Mouse (Mus musculus): ENCODE data around the gene Hnrnpab. TPM values are rescaled to one million over a fixed set of nuclear protein-coding genes. Genes with fewer than 3 reads are reported as not detected.

Gene Hnrnpab
- polyA plus RNA-seq, 1 experiment from 2014 or later, result 369 TPM

GRCm38 (mm10) chr11:51584057-51584430 is 22.6 kb downstream of the Hnrnpab start:
- no peaks in the 10 kb centered on the region for H3K9me3 ChIP-seq (ENCODE audit: control insufficient read depth, low read length)
- H3K9ac ChIP-seq (ENCODE audit: low read length), result peak overlapping the region; percentile 89
- H3K27ac ChIP-seq (replicated peaks in 1 of 2; ENCODE audit: control insufficient read depth in 1 of 2, insufficient read depth in 1 of 2, low read depth in 2 of 2, low read length in 2 of 2), result peak overlapping the region; percentile 89
- 17% methylated on average over 9 of the region's 9 CpGs for WGBS
- H3K27me3 ChIP-seq (ENCODE audit: control insufficient read depth, insufficient read depth, low read length), result no peaks in the 10 kb centered on the region
- H3K4me1 ChIP-seq (ENCODE audit: control insufficient read depth in 2 of 2, insufficient read depth in 2 of 2, low read length in 2 of 2), result peaks cover 8 to 22% of the 10 kb centered on the region in 2 experiments
- H3K4me3 ChIP-seq (ENCODE audit: control insufficient read depth in 1 of 2, insufficient read depth in 1 of 2, low read depth in 1 of 2, low read length in 2 of 2), result peak overlapping the region; percentile 70 to 71
- H3K36me3 ChIP-seq (ENCODE audit: control insufficient read depth, insufficient read depth, low read length), result peaks cover 34% of the 10 kb centered on the region
- ATAC-seq (ENCODE audit: insufficient number of reproducible peaks, insufficient read depth, low FRiP score, low read depth), result peak; percentile 3; the same call in 1 of the 2 replicates
- H3K4me2 ChIP-seq (ENCODE audit: low read length), result peak overlapping the region; percentile 89

- Histone ChIP-seq H3K27me3 (ENCODE audit: control insufficient read depth, insufficient read depth, low read length) (no peaks in the 10 kb centered on the region), H3K4me2 (ENCODE audit: low read length) (no peak overlapping the region), H3K36me3 (ENCODE audit: control insufficient read depth, insufficient read depth, low read length) (peaks cover 21% of the 10 kb centered on the region), H3K4me3 (ENCODE audit: control insufficient read depth in 1 of 2, insufficient read depth in 1 of 2, low read depth in 1 of 2, low read length in 2 of 2) (no peak overlapping the region), H3K4me1 (ENCODE audit: control insufficient read depth in 2 of 2, insufficient read depth in 2 of 2, low read length in 2 of 2) (peaks cover 8 to 22% of the 10 kb centered on the region in 2 experiments), H3K27ac (replicated peaks in 1 of 2; ENCODE audit: control insufficient read depth in 1 of 2, insufficient read depth in 1 of 2, low read depth in 2 of 2, low read length in 2 of 2) (no peak overlapping the region), H3K9ac (ENCODE audit: low read length) (no peak overlapping the region), H3K9me3 (ENCODE audit: control insufficient read depth, low read length) (no peaks in the 10 kb centered on the region)
- ATAC-seq (ENCODE audit: insufficient number of reproducible peaks, insufficient read depth, low FRiP score, low read depth), result no peak
- WGBS, result 22% methylated on average over 8 of the region's 8 CpGs
Observed at GRCm38 (mm10) chr11:51582713-51583112, 23.9 kb downstream of the Hnrnpab start.

DNA sequence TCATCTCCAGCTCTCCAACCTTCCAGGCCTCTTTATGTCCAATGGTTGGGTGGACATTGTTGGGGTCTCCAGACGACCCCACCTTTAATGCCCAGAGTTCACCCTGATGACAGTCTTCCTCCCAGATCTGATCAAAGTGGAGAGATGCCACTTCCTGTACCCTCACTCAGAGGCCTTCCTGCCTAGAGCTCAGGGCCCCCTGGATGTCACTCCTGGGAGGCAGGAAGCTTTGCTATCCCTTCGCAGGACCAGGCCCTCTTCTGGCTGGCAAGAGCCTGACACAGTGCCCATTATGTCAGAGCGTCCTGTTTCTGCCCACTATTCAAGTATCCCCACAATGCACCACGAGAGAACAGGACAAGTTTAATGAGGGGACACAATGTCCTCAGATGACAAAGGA is 27.6 kb downstream of the Hnrnpab start:
- ATAC-seq (ENCODE audit: insufficient number of reproducible peaks, insufficient read depth, low FRiP score, low read depth), result no peak
- Histone ChIP-seq H3K4me2 (ENCODE audit: low read length) (no peak overlapping the region), H3K9ac (ENCODE audit: low read length) (no peak overlapping the region), H3K36me3 (ENCODE audit: control insufficient read depth, insufficient read depth, low read length) (no peaks in the 10 kb centered on the region), H3K27ac (replicated peaks in 1 of 2; ENCODE audit: control insufficient read depth in 1 of 2, insufficient read depth in 1 of 2, low read depth in 2 of 2, low read length in 2 of 2) (no peak overlapping the region), H3K9me3 (ENCODE audit: control insufficient read depth, low read length) (no peaks in the 10 kb centered on the region), H3K27me3 (ENCODE audit: control insufficient read depth, insufficient read depth, low read length) (no peaks in the 10 kb centered on the region), H3K4me1 (ENCODE audit: control insufficient read depth in 2 of 2, insufficient read depth in 2 of 2, low read length in 2 of 2) (peaks cover 5 to 11% of the 10 kb centered on the region in 2 experiments; a peak in 3 of 4 replicates), H3K4me3 (ENCODE audit: control insufficient read depth in 1 of 2, insufficient read depth in 1 of 2, low read depth in 1 of 2, low read length in 2 of 2) (no peak overlapping the region)
- 58% methylated on average over 4 of the region's 4 CpGs for WGBS

- Histone ChIP-seq H3K9me3 (ENCODE audit: control insufficient read depth, low read length) (no peaks in the 10 kb centered on the region), H3K4me2 (ENCODE audit: low read length) (no peak overlapping the region), H3K4me3 (ENCODE audit: control insufficient read depth in 1 of 2, insufficient read depth in 1 of 2, low read depth in 1 of 2, low read length in 2 of 2) (no peak overlapping the region), H3K27me3 (ENCODE audit: control insufficient read depth, insufficient read depth, low read length) (no peaks in the 10 kb centered on the region), H3K9ac (ENCODE audit: low read length) (no peak overlapping the region), H3K4me1 (ENCODE audit: control insufficient read depth in 2 of 2, insufficient read depth in 2 of 2, low read length in 2 of 2) (peaks cover 0 to 2% of the 10 kb centered on the region in 2 experiments; a peak in 1 of 4 replicates), H3K27ac (replicated peaks in 1 of 2; ENCODE audit: control insufficient read depth in 1 of 2, insufficient read depth in 1 of 2, low read depth in 2 of 2, low read length in 2 of 2) (no peak overlapping the region), H3K36me3 (ENCODE audit: control insufficient read depth, insufficient read depth, low read length) (no peaks in the 10 kb centered on the region)
- 83% methylated on average over 7 of the region's 7 CpGs for WGBS
- no peak for ATAC-seq (ENCODE audit: insufficient number of reproducible peaks, insufficient read depth, low FRiP score, low read depth)
Observed at GRCm38 (mm10) chr11:51577587-51577986, 29.1 kb downstream of the Hnrnpab start.

DNA sequence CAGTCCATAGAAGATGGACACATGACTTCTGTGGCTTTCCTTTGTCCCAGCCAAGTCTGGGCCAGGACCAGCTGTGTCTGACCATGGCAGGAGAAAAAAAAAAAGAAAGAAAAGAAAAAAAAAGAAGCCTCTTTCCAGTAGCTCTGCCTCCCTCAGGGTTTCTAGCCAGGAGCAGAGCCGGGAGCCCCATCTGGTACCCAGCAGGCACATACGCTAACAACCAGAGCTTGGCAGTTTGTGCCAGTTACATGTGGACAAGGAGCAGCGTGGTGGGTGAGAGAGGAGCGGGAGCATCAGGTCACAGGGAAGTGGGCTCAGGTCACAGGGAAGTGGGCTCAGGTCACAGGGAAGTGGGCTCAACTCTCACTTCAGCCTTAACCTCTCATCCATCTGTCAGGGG is 30.2 kb downstream of the Hnrnpab start:
- Histone ChIP-seq H3K9ac (ENCODE audit: low read length) (no peak overlapping the region), H3K4me2 (ENCODE audit: low read length) (no peak overlapping the region), H3K9me3 (ENCODE audit: control insufficient read depth, low read length) (no peaks in the 10 kb centered on the region), H3K4me3 (ENCODE audit: control insufficient read depth in 1 of 2, insufficient read depth in 1 of 2, low read depth in 1 of 2, low read length in 2 of 2) (no peak overlapping the region), H3K36me3 (ENCODE audit: control insufficient read depth, insufficient read depth, low read length) (no peaks in the 10 kb centered on the region), H3K27ac (replicated peaks in 1 of 2; ENCODE audit: control insufficient read depth in 1 of 2, insufficient read depth in 1 of 2, low read depth in 2 of 2, low read length in 2 of 2) (no peak overlapping the region), H3K27me3 (ENCODE audit: control insufficient read depth, insufficient read depth, low read length) (no peaks in the 10 kb centered on the region), H3K4me1 (ENCODE audit: control insufficient read depth in 2 of 2, insufficient read depth in 2 of 2, low read length in 2 of 2) (peaks cover 0 to 2% of the 10 kb centered on the region in 2 experiments; a peak in 1 of 4 replicates)
- WGBS, result 76% methylated on average over 4 of the region's 4 CpGs
- ATAC-seq (ENCODE audit: insufficient number of reproducible peaks, insufficient read depth, low FRiP score, low read depth), result no peak

DNA sequence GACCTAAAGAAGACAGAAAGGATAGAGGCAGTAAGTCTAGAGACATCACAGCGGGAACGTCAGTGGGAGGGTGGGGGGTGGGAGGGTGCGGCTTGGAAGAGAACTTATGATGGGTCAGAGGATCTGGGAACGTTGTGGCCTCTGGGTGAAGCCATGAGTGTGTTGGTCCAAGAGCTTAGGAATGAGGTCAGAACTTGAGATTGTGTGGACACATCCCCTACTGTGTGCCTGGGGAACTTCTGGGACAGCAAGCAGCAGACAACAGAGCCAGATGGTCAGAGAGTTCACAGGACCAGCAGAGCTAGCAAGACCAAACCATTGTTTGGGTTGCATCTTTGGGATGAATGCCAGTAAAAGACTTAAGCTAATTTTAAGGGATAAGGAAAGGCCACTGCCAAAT is 37.8 kb downstream of the Hnrnpab start:
- Histone ChIP-seq H3K9ac (ENCODE audit: low read length) (no peak overlapping the region), H3K27me3 (ENCODE audit: control insufficient read depth, insufficient read depth, low read length) (no peaks in the 10 kb centered on the region), H3K36me3 (ENCODE audit: control insufficient read depth, insufficient read depth, low read length) (no peaks in the 10 kb centered on the region), H3K9me3 (ENCODE audit: control insufficient read depth, low read length) (peaks cover 3% of the 10 kb centered on the region; the same call in 1 of the 2 replicates), H3K4me1 (ENCODE audit: control insufficient read depth in 2 of 2, insufficient read depth in 2 of 2, low read length in 2 of 2) (no peaks in the 10 kb centered on the region), H3K4me2 (ENCODE audit: low read length) (no peak overlapping the region), H3K4me3 (ENCODE audit: control insufficient read depth in 1 of 2, insufficient read depth in 1 of 2, low read depth in 1 of 2, low read length in 2 of 2) (no peak overlapping the region), H3K27ac (replicated peaks in 1 of 2; ENCODE audit: control insufficient read depth in 1 of 2, insufficient read depth in 1 of 2, low read depth in 2 of 2, low read length in 2 of 2) (no peak overlapping the region)
- 84% methylated on average over 4 of the region's 4 CpGs for WGBS
- no peak for ATAC-seq (ENCODE audit: insufficient number of reproducible peaks, insufficient read depth, low FRiP score, low read depth)

DNA sequence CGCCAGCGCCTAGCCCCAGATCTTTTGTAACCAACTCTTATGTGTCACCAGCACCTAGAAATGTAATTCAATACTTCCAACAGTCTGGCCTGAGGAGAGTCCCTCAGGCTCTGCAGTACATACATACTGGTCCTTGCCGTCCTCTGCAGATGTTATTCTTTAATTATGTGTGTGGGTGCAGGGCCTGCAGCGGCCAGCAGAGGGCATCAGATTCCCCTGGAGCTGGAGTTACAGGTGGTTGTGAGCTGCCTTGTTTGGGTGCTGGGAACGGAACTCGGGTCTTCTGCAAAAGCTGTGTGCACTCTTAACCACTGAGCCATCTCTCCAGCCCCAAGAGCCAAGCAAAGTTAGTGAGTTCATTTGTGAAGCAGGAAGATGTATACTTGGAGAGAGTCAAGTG is 40.7 kb downstream of the Hnrnpab start:
- no peak overlapping the region for H3K27ac ChIP-seq (replicated peaks in 1 of 2; ENCODE audit: control insufficient read depth in 1 of 2, insufficient read depth in 1 of 2, low read depth in 2 of 2, low read length in 2 of 2)
- H3K36me3 ChIP-seq (ENCODE audit: control insufficient read depth, insufficient read depth, low read length), result no peaks in the 10 kb centered on the region
- no peak overlapping the region for H3K4me2 ChIP-seq (ENCODE audit: low read length)
- 87% methylated on average over 6 of the region's 6 CpGs for WGBS
- no peak for ATAC-seq (ENCODE audit: insufficient number of reproducible peaks, insufficient read depth, low FRiP score, low read depth)
- H3K4me1 ChIP-seq (ENCODE audit: control insufficient read depth in 2 of 2, insufficient read depth in 2 of 2, low read length in 2 of 2), result no peaks in the 10 kb centered on the region
- H3K27me3 ChIP-seq (ENCODE audit: control insufficient read depth, insufficient read depth, low read length), result no peaks in the 10 kb centered on the region
- no peak overlapping the region for H3K9ac ChIP-seq (ENCODE audit: low read length)
- peaks cover 3% of the 10 kb centered on the region; the same call in 1 of the 2 replicates for H3K9me3 ChIP-seq (ENCODE audit: control insufficient read depth, low read length)
- no peak overlapping the region for H3K4me3 ChIP-seq (ENCODE audit: control insufficient read depth in 1 of 2, insufficient read depth in 1 of 2, low read depth in 1 of 2, low read length in 2 of 2)

GRCm38 (mm10) chr11:51565062-51565461 is 41.6 kb downstream of the Hnrnpab start:
- no peak for ATAC-seq (ENCODE audit: insufficient number of reproducible peaks, insufficient read depth, low FRiP score, low read depth)
- no peak overlapping the region for H3K4me2 ChIP-seq (ENCODE audit: low read length)
- no peaks in the 10 kb centered on the region for H3K27me3 ChIP-seq (ENCODE audit: control insufficient read depth, insufficient read depth, low read length)
- no peak overlapping the region for H3K27ac ChIP-seq (replicated peaks in 1 of 2; ENCODE audit: control insufficient read depth in 1 of 2, insufficient read depth in 1 of 2, low read depth in 2 of 2, low read length in 2 of 2)
- H3K4me3 ChIP-seq (ENCODE audit: control insufficient read depth in 1 of 2, insufficient read depth in 1 of 2, low read depth in 1 of 2, low read length in 2 of 2), result no peak overlapping the region
- 36% methylated on average over 3 of the region's 3 CpGs for WGBS
- H3K4me1 ChIP-seq (ENCODE audit: control insufficient read depth in 2 of 2, insufficient read depth in 2 of 2, low read length in 2 of 2), result no peaks in the 10 kb centered on the region
- no peaks in the 10 kb centered on the region for H3K36me3 ChIP-seq (ENCODE audit: control insufficient read depth, insufficient read depth, low read length)
- H3K9me3 ChIP-seq (ENCODE audit: control insufficient read depth, low read length), result peaks cover 3% of the 10 kb centered on the region; the same call in 1 of the 2 replicates
- H3K9ac ChIP-seq (ENCODE audit: low read length), result no peak overlapping the region

Measured in heart, embryonic 14.5 days (tissue).